Mouse (Mus musculus) WW6 (cell line): Measurements from ENCODE around the gene Zfp934.
"Not testable (repeated sequence)": the region's sequence is repeated elsewhere in the genome, so short reads cannot be mapped to it uniquely, and the experiment has no call there.

ENCODE experiments used
- DNase-seq: peaks from one replicate; pipeline ENCODE4 v3.0.0-alpha.2; 2013; ENCODE audit warnings: low read depth, low spot score

Gene Zfp934

GRCm38 (mm10) chr13:62571099-62571498, at the start of gene Zfp934:
Gene Zfp934, minus strand, starts transcription at chr13:62571199.
- DNase-seq: not testable (repeated sequence)

DNA sequence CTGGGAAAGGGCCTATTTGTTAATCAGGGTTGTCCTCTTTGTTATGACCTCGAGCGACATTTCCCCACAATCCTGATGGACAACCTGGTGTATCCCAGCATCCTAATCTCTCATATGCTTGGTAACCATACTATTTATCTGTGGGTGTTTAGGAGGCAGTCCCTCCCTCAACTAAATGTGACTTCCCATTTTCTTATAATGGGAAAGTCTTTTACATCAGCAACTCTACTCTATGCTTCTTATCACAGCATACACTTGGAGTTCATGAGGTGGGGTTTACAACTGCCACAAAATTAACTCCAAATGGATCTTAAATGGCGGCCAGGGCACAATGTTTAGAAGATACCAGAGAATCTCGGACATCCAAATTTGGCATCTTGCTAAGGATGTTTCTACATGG, 46.5 kb upstream of the Zfp934 start:
- DNase-seq: not testable (repeated sequence)

DNA sequence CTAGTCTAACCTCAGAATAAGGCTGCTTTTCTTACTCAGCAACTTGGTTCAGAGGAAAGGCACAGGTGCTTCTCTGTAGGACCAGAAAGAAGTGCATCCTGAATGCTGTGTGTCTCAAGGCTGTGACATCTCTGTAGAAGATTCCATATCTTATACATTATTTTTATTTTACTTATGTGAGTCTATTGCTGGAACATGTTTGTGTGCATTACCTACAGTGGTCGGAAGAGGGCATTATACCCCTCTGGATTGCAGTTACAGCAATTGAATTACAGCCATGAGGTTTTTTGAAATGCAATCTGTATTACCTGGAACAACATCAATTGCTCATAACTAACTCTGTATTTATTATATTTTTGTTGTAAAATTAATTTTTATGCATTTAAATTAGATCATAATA, 9.3 kb downstream of the Zfp934 start:
- not testable (repeated sequence) for DNase-seq

DNA sequence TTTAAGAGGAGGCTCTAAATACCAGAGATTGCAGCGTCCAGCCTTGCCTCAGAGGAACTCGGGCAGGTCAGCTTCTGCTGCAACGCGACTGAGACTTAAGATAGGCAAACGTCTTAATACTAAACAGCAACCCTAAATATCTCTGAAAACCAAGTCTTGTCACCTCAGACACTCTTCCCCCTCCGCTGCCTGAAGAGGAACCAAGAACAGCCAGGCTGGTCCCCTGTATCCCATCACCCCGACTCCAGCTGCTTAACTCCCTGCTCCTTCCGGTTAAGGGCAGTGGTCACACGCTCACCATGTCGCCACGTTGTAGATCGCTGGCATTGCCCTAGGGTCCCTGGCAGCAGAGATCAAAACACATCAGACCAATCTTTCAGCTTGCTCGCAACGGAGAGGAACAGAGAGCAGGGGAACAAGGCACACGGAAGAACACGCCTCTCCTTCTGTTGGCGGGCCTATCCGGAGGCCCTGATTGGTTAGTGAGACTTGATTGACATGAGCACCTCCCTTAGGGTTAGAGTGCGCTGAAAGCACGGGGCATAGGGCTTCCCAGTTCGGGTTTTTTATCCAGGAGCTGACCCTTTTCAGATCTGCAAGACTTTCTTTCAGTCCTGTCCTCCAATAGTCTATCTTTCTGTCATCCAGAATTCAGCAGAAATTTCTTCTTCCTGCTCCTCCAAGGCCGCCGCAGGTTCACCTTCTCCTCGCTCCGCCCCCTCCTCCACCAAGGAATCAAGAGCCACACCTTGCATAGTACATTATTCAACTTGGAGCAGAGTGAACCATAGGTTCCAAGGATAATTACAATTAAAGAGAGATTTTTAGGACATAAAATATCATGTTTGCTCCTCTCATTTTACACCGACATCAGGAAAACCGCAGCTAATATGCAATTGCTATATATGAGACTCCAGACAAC, 12.5 kb downstream of the Zfp934 start, which contains the start of gene Zfp935:
Gene Zfp935 (minus strand): TSS at position 323 of the 922 bp plus-strand sequence.
- not testable (repeated sequence) for DNase-seq

DNA sequence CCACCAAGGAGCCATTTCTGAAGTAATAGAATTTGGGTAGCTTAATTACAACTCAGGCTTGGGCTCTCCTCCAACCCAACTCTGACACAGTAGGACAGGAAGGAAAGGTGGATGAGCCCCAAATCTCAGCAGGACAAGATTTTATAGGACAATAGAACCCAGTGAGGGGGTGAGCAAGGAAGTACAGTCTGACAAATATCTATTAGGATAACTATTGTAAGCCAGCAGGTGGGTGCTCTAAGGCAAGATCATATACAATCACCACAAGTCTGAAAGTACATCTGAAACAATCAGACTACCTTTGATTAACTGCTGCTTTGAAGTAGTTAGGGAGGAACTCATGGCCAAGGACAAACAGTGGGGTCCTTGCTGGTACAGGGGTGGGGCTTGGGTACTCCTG, 40.9 kb downstream of the Zfp934 start:
- DNase-seq: peak; percentile 1

DNA sequence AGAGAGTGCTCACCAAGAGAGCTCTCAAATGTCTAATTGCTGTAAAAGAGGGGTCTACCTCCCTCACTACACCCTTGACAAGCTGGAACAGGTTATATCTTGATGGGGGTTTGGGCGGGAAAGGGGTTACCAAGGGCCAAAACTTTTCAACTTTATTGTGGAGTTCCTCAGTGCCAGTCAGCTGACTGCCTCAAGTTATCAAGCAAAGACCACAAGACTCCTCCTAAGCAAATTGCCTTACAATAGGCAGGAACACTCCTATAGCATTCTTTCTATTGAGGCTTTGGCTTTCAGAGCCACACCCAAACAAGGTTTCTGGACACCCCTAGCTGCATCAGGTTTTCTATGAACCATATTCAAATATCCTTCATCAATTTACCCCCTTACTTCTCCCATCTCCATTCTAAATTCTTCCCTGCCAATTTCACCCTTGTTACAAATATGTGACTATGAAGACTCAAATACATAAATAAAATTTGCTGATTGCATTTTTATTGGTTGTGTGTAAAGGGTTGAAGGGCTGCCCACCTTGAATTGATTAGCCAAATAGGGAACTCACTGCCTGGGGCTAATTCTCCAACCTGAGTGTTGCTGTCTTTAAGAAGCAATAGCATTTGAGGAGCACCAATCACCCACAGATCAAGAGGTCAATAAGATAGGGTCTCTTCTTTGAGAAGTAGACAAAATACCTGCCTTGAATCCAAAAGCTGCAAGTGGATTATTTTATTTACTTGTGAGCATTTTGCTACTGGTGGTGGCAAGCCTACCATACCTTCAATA, 60.2 kb downstream of the Zfp934 start:
- peak; percentile 39 for DNase-seq

GRCm38 (mm10) chr13:62472661-62473060, 98.3 kb downstream of the Zfp934 start:
- not testable (repeated sequence) for DNase-seq

- peak; percentile 38 for DNase-seq
These were observed 101.1 kb downstream of the Zfp934 start for GRCm38 (mm10) chr13:62469947-62470346.

- peak; percentile 60 for DNase-seq
These were observed 104.3 kb downstream of the Zfp934 start, which contains the start of gene Gm49359 for GRCm38 (mm10) chr13:62466424-62467334. Gene Gm49359, minus strand, starts transcription at chr13:62466832.
